Mouse (Mus musculus): ENCODE measurements around the gene Mmab.

The Mmab gene

GRCm38 (mm10) chr5:114443566-114444367 is at the start of gene Mmab, which contains the start of gene Mvk:
TSS of gene Mmab (minus strand) at chr5:114444060.
TSS of gene Mvk (plus strand) at chr5:114444269.
- peak; percentile 99 for DNase-seq

- DNase-seq: no peak
These were observed 46.4 kb upstream of the Mmab start for GRCm38 (mm10) chr5:114490241-114490640.

- peak; percentile 10 for DNase-seq
These were observed 45.7 kb upstream of the Mmab start for GRCm38 (mm10) chr5:114489570-114489969.

GRCm38 (mm10) chr5:114485685-114486084 is 41.8 kb upstream of the Mmab start:
- DNase-seq: no peak

- no peak for DNase-seq
These were observed 38.7 kb upstream of the Mmab start for GRCm38 (mm10) chr5:114482587-114483011.

- no peak for DNase-seq
These were observed 34.4 kb upstream of the Mmab start for GRCm38 (mm10) chr5:114478267-114478666.

GRCm38 (mm10) chr5:114474741-114475491 is 31.1 kb upstream of the Mmab start:
- no peak for DNase-seq

- DNase-seq: no peak
These were observed 26.5 kb upstream of the Mmab start for GRCm38 (mm10) chr5:114470359-114470758.

GRCm38 (mm10) chr5:114468007-114468406 is 24.1 kb upstream of the Mmab start:
- DNase-seq: no peak

GRCm38 (mm10) chr5:114467430-114467829 is 23.6 kb upstream of the Mmab start:
- DNase-seq: peak; percentile 24

GRCm38 (mm10) chr5:114467019-114467418 is 23.2 kb upstream of the Mmab start:
- DNase-seq: no peak

- no peak for DNase-seq
These were observed 21.8 kb upstream of the Mmab start for GRCm38 (mm10) chr5:114465641-114466040.

GRCm38 (mm10) chr5:114464561-114464960 is 20.7 kb upstream of the Mmab start:
- DNase-seq: no peak

- no peak for DNase-seq
These were observed 18.5 kb upstream of the Mmab start for GRCm38 (mm10) chr5:114462067-114463040.

GRCm38 (mm10) chr5:114461238-114461637 is 17.4 kb upstream of the Mmab start:
- peak; percentile 71 for DNase-seq

GRCm38 (mm10) chr5:114456995-114457605 is 13.2 kb upstream of the Mmab start:
- DNase-seq: no peak

- DNase-seq: peak; percentile 89
These were observed 12.4 kb upstream of the Mmab start for GRCm38 (mm10) chr5:114456287-114456686.

- no peak for DNase-seq
These were observed 5.2 kb upstream of the Mmab start for GRCm38 (mm10) chr5:114449011-114449410.

- DNase-seq: no peak
These were observed 470 bp upstream of the Mmab start for GRCm38 (mm10) chr5:114444368-114444692.

- DNase-seq: no peak
These were observed 8.3 kb downstream of the Mmab start for GRCm38 (mm10) chr5:114435588-114435987.

- no peak for DNase-seq
These were observed 9.5 kb downstream of the Mmab start for GRCm38 (mm10) chr5:114434359-114434758.

- no peak for DNase-seq
These were observed 14.1 kb downstream of the Mmab start for GRCm38 (mm10) chr5:114429781-114430180.

All from cerebellum, adult 11-12 months (tissue).